Mouse (Mus musculus) forebrain, embryonic 11.5 days (tissue): ENCODE results near the gene Cenpm. TPM values are rescaled to one million over a fixed set of nuclear protein-coding genes. Genes with fewer than 3 reads are reported as not detected.

ENCODE experiments used
- ATAC-seq: fragments of 200-750 bp; cut with Nextera tagmentation; replicated peaks from 2 replicates; pipeline ENCODE4 v1.8.0; 2017; ENCODE audit warnings: moderate TSS enrichment; ENCODE audit not compliant: low FRiP score
- DNase-seq: peaks from one replicate; pipeline ENCODE4 v3.0.0-alpha.2; 2017; ENCODE audit warnings: low spot score
- H3K27ac ChIP-seq: fragments of 300-500 bp; sonication (generic); 2 replicates; pipeline ENCODE4 v1.5.1; 2014; ENCODE audit warnings: low read depth, low read length
- H3K27me3 ChIP-seq: fragments of 300-500 bp; sonication (generic); 2 replicates; pipeline ENCODE4 v1.6.1; 2014; ENCODE audit warnings: mild to moderate bottlenecking, low read length, mixed read lengths; ENCODE audit not compliant: control insufficient read depth, insufficient read depth
- H3K36me3 ChIP-seq: fragments of 300-500 bp; sonication (generic); 2 replicates; pipeline ENCODE4 v1.6.1; 2014; ENCODE audit warnings: mild to moderate bottlenecking, low read length, moderate library complexity, mixed read lengths; ENCODE audit not compliant: control insufficient read depth, insufficient read depth
- H3K4me1 ChIP-seq: fragments of 300-500 bp; sonication (generic); replicated peaks from 2 replicates; pipeline ENCODE4 v1.6.1; 2014; ENCODE audit warnings: low read length, mixed read lengths; ENCODE audit not compliant: control insufficient read depth, insufficient read depth
- H3K4me2 ChIP-seq: fragments of 300-500 bp; sonication (generic); 2 replicates; pipeline ENCODE4 v1.6.1; 2014; ENCODE audit warnings: low read depth, mild to moderate bottlenecking, low read length, moderate library complexity, mixed read lengths; ENCODE audit not compliant: severe bottlenecking
- H3K4me3 ChIP-seq: fragments of 300-500 bp; sonication (generic); 2 replicates; pipeline ENCODE4 v1.5.1; 2014; ENCODE audit warnings: low read depth, low read length
- H3K9ac ChIP-seq: fragments of 300-500 bp; sonication (generic); 2 replicates; pipeline ENCODE4 v1.6.1; 2014; ENCODE audit warnings: low read length
- H3K9me3 ChIP-seq: fragments of 300-500 bp; sonication (generic); 2 replicates; pipeline ENCODE4 v1.6.1; 2016; ENCODE audit warnings: low read length, mixed read lengths; ENCODE audit not compliant: control insufficient read depth
- WGBS: fragments of 180-500 bp; shearing (Covaris S2); extraction: QIAGEN DNeasy Blood & Tissue Kit; methylation state at CpG from one replicate; pipeline ENCODE4 v1.1.7; 2014; 5-methylcytosine and 5-hydroxymethylcytosine counted together
- polyA plus RNA-seq: library from polyadenylated mRNA; unstranded; fragments of >200 nt; fragmentation: Nextera tagmentation; extraction: Ambion mirVana; gene quantifications from 2 replicates; pipeline ENCODE4 v1.2.1, GENCODE M21; 2014

The Cenpm gene
- polyA plus RNA-seq, 1 experiment from 2014 or later, result 91.6 TPM

DNA sequence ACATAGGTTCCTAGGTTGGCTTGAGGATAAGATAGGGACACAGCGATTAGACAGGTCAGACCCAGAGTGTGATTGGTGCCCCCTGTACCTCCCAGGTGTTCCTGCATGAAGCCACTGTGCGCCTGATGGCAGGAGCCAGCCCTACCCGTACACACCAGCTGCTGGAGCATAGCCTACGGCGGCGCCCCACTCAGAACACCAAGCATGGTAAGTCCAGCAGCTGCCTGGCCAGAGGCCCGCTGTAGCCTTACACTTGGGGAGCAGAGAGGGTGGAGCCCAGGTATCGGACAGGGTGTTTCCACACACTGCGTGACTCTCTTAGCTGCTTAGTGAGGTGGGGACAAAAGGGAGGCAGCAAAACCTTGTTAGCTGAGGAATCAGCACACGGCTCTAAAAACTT lies 41.5 kb downstream of the Cenpm start:
- H3K27ac ChIP-seq, result no peak overlapping the region
- no peak overlapping the region for H3K4me2 ChIP-seq
- H3K9me3 ChIP-seq, result no peaks in the 10 kb centered on the region
- WGBS, result 92% methylated on average over 10 of the region's 10 CpGs
- H3K4me3 ChIP-seq, result no peak overlapping the region
- DNase-seq, result no peak
- H3K9ac ChIP-seq, result no peak overlapping the region
- no peak for ATAC-seq
- H3K36me3 ChIP-seq, result peaks cover 38% of the 10 kb centered on the region
- H3K4me1 ChIP-seq, result peaks cover 11% of the 10 kb centered on the region; the same call in 1 of the 2 replicates
- H3K27me3 ChIP-seq, result peaks cover 24% of the 10 kb centered on the region

DNA sequence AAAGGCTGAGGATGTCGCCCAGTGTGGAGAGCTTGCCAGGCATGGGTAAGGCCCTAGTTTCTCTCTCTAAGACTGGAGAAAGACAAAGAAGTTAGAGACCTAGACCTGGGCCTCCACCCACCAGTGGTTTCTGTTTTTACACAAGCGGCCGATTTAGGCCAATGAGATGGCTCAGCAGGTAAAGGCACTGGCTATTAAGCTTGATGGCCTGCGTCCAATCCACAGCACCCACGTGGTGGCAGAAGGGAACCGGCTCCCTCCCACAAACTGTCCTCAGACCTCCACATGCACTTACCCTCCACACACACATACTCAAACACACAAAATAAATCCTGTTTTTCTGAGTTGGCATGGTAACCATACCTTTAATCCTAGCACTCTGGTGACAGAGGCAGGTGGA lies 42.5 kb downstream of the Cenpm start:
- 88% methylated on average over 6 of the region's 6 CpGs for WGBS
- ATAC-seq, result no peak
- Histone ChIP-seq H3K4me2 (no peak overlapping the region), H3K4me1 (peaks cover 6% of the 10 kb centered on the region; the same call in 1 of the 2 replicates), H3K9ac (no peak overlapping the region), H3K9me3 (no peaks in the 10 kb centered on the region), H3K4me3 (no peak overlapping the region), H3K27me3 (peaks cover 16% of the 10 kb centered on the region), H3K36me3 (peaks cover 47% of the 10 kb centered on the region), H3K27ac (no peak overlapping the region)
- DNase-seq, result no peak

DNA sequence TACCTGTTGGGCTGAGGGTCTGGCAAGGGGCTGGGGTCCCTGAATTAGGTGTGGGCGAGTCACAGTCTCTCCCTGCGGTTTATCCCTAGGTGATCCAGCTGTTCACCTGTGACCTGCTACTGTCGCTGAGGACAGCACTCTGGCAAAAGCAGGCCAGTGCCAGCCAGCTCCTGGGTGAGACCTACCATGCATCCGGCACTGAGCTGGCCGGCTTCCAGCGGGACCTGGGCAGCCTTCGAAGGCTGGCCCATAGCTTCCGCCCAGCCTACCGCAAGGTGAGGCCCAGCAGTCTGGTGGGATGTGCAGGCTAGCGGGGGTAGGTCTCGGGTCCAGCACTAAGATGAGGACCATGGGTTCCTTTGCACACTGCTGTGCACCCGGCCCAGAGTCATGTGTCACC lies 45.0 kb downstream of the Cenpm start:
- Histone ChIP-seq H3K27me3 (no peaks in the 10 kb centered on the region), H3K4me1 (peaks cover 3% of the 10 kb centered on the region; the same call in 1 of the 2 replicates), H3K4me2 (no peak overlapping the region), H3K9me3 (no peaks in the 10 kb centered on the region), H3K4me3 (no peak overlapping the region), H3K36me3 (peaks cover 60% of the 10 kb centered on the region), H3K9ac (no peak overlapping the region), H3K27ac (no peak overlapping the region)
- DNase-seq, result no peak
- WGBS, result 91% methylated on average over 12 of the region's 12 CpGs
- ATAC-seq, result no peak

GRCm38 (mm10) chr15:82198342-82198741 lies 46.2 kb downstream of the Cenpm start:
- Histone ChIP-seq H3K36me3 (peaks cover 56% of the 10 kb centered on the region), H3K4me3 (no peak overlapping the region), H3K9me3 (no peaks in the 10 kb centered on the region), H3K27ac (no peak overlapping the region), H3K4me1 (no peaks in the 10 kb centered on the region), H3K4me2 (no peak overlapping the region), H3K9ac (no peak overlapping the region), H3K27me3 (no peaks in the 10 kb centered on the region)
- WGBS, result 90% methylated on average over 7 of the region's 7 CpGs
- ATAC-seq (no peak), DNase-seq (no peak)

- H3K27ac ChIP-seq, result no peak overlapping the region
- H3K4me3 ChIP-seq, result no peak overlapping the region
- no peak overlapping the region for H3K4me2 ChIP-seq
- no peaks in the 10 kb centered on the region for H3K4me1 ChIP-seq
- 94% methylated on average over 11 of the region's 11 CpGs for WGBS
- H3K9ac ChIP-seq, result no peak overlapping the region
- no peaks in the 10 kb centered on the region for H3K9me3 ChIP-seq
- no peak for DNase-seq
- no peaks in the 10 kb centered on the region for H3K27me3 ChIP-seq
- peaks cover 57% of the 10 kb centered on the region for H3K36me3 ChIP-seq
- ATAC-seq, result no peak
Measured at GRCm38 (mm10) chr15:82197937-82198336, 46.6 kb downstream of the Cenpm start.

DNA sequence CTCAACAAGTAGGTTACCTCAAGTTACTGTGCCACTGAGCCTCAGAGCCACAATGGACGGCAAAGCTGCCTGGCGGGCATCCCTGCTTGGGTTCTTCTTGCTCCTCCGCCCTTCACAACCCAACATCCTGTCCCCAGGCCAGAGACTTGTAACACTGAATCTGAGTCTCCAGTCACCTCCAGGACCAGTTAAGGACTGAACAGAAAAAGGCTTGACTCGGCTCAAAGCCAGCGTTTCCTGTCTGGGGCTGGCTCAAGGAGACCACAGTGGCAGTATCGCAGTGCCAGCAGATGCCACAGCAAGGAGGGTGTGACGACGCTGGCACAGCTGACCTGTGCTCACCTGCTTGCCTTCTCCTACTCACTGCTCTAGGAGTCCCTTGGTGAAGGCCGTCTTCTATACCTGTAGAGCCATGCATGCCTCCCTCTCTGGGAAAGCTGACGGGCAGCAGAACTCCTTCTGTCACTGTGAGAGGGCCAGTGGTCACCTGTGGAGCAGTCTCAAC lies 47.2 kb downstream of the Cenpm start:
- H3K4me3 ChIP-seq, result no peak overlapping the region
- no peak overlapping the region for H3K4me2 ChIP-seq
- H3K9me3 ChIP-seq, result no peaks in the 10 kb centered on the region
- H3K27me3 ChIP-seq, result no peaks in the 10 kb centered on the region
- ATAC-seq (no peak), DNase-seq (no peak)
- WGBS, result 94% methylated on average over 10 of the region's 10 CpGs
- H3K27ac ChIP-seq, result no peak overlapping the region
- peaks cover 57% of the 10 kb centered on the region for H3K36me3 ChIP-seq
- no peaks in the 10 kb centered on the region for H3K4me1 ChIP-seq
- no peak overlapping the region for H3K9ac ChIP-seq

DNA sequence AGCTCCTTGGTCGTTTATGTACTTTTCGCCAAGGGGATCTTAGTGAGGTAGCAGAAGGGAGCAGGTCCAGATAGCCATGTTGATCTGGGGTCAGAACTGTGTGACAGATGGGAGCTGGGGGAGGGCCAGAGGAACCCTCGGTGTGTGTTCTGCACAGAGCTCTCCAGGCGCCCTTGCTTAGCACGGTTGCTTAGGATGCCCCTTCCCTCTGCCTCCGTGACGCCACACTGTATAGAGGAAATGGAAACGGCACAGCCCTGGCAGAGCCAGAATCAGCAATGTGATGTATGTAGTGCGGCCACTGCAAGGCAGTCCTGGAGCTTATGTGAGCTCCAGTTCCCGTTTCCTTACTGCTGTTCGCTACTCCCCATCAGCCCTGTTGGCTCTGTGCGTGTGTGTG lies 48.2 kb downstream of the Cenpm start:
- Histone ChIP-seq H3K27ac (no peak overlapping the region), H3K4me3 (no peak overlapping the region), H3K4me1 (no peaks in the 10 kb centered on the region), H3K9me3 (no peaks in the 10 kb centered on the region), H3K9ac (no peak overlapping the region), H3K36me3 (peaks cover 51% of the 10 kb centered on the region), H3K4me2 (no peak overlapping the region), H3K27me3 (no peaks in the 10 kb centered on the region)
- WGBS, result 90% methylated on average over 12 of the region's 12 CpGs
- DNase-seq, result no peak
- ATAC-seq, result no peak

GRCm38 (mm10) chr15:82192617-82193016 lies 51.9 kb downstream of the Cenpm start:
- Histone ChIP-seq H3K36me3 (peaks cover 38% of the 10 kb centered on the region), H3K9ac (no peak overlapping the region), H3K4me3 (no peak overlapping the region), H3K4me2 (no peak overlapping the region), H3K27me3 (no peaks in the 10 kb centered on the region), H3K4me1 (no peaks in the 10 kb centered on the region), H3K9me3 (no peaks in the 10 kb centered on the region), H3K27ac (no peak overlapping the region)
- no peak for ATAC-seq
- 85% methylated on average over 8 of the region's 8 CpGs for WGBS
- no peak for DNase-seq

GRCm38 (mm10) chr15:82188481-82189240 lies 55.9 kb downstream of the Cenpm start:
- Histone ChIP-seq H3K4me3 (no peak overlapping the region), H3K36me3 (peaks cover 37% of the 10 kb centered on the region), H3K27me3 (no peaks in the 10 kb centered on the region), H3K9me3 (no peaks in the 10 kb centered on the region), H3K4me2 (no peak overlapping the region), H3K27ac (no peak overlapping the region), H3K4me1 (no peaks in the 10 kb centered on the region), H3K9ac (no peak overlapping the region)
- ATAC-seq (no peak), DNase-seq (no peak)
- WGBS, result 95% methylated on average over 10 of the region's 10 CpGs
